Mouse (Mus musculus) ovary, postnatal 14 days (tissue): Measurements from ENCODE around the gene Fam163a.

Source experiments
- DNase-seq: peaks from one replicate; pipeline ENCODE4 v3.0.0; 2022; ENCODE audit warnings: low spot score

Fam163a gene

DNA sequence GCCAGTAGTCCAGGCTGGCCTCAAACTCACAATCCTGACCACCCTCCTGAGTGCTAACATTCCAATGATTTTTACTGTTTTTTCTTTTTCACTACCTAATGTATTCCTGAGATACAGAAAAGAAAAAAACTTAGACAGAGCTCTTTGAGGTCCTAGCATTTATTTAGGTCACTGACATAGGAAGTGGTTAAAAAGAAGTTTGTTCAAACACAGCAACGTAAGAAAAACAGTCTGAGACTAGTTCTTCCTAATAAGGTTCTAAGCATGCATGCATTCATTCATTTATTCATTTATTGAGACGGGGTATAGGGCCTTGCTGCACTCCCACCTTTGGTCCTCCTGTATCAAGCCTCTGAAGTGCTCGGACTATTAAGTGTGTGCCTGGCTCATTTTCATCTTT, 177.0 kb downstream of the Fam163a start:
- DNase-seq = no peak
